Mouse (Mus musculus) megakaryocyte-erythroid progenitor cell, adult 5-6 weeks (primary cell): ENCODE data around the gene Dnajb3. TPM values are rescaled to one million over a fixed set of nuclear protein-coding genes. Genes with fewer than 3 reads are reported as not detected.

Experiments used
- ATAC-seq: replicated peaks from 2 replicates; pipeline ENCODE4 v1.8.0; 2016; ENCODE audit warnings: mild to moderate bottlenecking, inconsistent platforms; ENCODE audit not compliant: severe bottlenecking, poor library complexity, low FRiP score, low TSS enrichment
- total RNA-seq, 2 experiments: library from RNA; stranded (forward) in 1 of 2; stranded (reverse) in 1 of 2; fragments of 200-1000, 215-1000 nt in 1 of 2; fragments of >200 nt in 1 of 2; fragmentation: Nextera tagmentation in 1 of 2; gene quantifications; 2 replicates each; pipeline ENCODE4 v1.2.3; 2014 to 2017

Dnajb3 gene
- total RNA-seq, 2 experiments from 2014 or later: 0.99 to 8.2 TPM

DNA sequence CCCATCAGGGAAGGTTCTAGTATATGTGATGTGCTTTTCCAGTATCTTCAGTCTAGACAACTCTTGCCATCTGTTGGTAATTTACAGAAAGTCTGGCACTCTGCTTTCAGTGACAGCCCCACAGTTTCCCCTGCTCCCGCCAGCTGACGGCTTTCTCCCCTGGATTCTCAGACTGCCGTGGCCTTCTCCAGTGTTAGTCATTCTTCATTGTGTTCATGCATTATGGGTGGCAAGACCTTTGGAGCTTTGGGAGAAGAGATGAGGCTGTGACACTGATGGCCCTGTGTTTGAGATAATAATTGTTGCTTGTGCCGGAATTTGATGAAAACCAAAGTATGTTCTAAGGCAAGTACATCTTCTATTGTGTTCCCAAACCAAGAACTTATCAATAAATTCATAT lies 13.0 kb upstream of the Dnajb3 start:
- no peak for ATAC-seq

GRCm38 (mm10) chr1:88218051-88218450 lies 12.5 kb upstream of the Dnajb3 start:
- ATAC-seq: no peak

DNA sequence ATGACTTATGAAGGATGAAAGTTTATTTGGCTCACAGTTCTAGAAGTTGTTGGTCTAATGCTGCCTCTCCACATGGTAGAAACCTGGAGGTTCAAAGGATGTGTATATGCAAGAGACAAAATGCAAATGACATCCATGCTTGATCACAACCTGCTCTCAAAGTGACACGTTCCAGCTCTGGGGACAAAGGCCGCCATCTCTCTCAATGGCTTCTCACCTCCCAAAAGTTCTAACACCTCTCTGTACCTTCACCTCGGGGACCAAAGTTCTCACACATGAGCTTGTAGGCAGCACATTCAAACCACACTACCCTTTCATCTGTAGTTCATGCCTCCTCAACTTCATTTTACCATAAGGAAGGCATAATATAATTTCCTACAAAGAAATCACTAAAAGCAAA lies 12.0 kb upstream of the Dnajb3 start:
- no peak for ATAC-seq

GRCm38 (mm10) chr1:88217144-88217543 lies 11.6 kb upstream of the Dnajb3 start:
- no peak for ATAC-seq

GRCm38 (mm10) chr1:88216551-88216950 lies 11.0 kb upstream of the Dnajb3 start:
- ATAC-seq: no peak

- no peak for ATAC-seq
Observed at GRCm38 (mm10) chr1:88215466-88216380, 10.1 kb upstream of the Dnajb3 start.

DNA sequence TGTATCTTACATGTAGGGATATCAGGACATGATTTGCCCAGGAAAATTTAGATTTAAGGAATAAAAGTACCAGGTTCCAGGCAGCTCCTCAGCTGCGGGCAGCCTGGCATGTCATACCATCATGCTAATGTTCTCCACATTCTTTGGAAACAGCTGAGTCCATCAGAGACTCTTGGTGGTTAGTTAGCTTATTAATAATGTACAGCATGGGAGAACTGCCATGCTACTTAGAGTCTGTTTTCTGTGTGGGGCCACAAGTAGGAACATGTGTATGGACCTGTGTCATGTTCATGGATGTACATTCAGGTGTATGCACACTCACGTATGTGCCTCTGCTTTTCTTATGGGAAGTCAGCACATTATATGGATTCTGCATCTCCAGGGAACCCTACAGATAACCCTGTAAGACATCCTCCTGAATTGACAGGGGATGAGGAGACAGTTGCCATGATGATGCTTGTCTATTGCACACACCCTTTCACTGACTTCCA lies 8.9 kb upstream of the Dnajb3 start:
- no peak for ATAC-seq

GRCm38 (mm10) chr1:88213766-88214461 lies 8.3 kb upstream of the Dnajb3 start:
- 0 out of 2 replicates have a peak, but pooled peaks have one; percentile 19 for ATAC-seq

DNA sequence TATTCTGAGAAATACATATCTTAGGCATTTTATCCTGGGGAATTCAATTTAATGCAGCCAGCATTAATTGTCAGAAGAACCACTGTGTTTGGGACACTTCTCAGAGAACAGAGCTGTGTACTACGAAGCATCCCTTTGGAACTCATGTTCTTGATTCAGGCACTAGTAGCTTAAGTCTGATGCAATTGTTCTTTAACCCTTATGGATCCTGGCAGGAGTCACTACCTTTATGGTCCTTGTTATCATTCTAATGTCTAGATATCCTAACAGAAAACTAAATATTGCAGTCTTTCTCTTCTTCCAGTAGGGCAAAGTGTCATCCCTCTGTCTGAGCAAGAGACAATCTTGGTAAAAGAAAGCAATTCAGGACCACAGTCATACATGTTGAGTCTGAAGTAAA lies 7.5 kb upstream of the Dnajb3 start:
- ATAC-seq: no peak

DNA sequence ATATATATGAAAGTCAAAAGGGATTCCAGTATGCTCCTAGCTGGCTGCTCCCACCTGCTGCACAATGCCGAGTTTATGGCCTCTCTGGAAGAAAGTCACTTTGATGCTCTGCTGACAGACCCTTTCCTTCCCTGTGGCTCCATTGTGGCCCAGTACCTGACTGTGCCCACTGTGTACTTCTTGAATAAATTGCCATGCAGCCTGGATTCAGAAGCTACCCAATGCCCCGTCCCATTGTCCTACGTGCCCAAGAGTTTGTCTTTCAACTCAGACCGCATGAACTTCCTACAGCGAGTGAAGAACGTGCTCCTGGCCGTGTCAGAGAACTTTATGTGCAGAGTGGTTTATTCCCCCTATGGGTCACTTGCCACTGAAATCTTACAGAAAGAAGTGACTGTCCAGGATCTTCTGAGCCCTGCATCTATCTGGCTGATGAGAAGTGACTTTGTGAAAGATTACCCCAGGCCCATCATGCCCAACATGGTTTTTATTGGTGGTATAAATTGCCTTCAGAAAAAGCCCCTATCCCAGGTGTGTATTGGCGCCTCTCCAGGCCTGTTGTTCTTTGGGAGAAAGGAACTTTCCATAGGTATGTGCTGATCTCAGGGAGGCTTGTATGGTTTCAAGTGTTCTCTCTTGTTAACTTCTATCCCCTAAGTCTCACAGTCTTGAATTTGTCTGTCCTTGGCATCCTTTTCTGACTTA lies 6.9 kb upstream of the Dnajb3 start:
- no peak for ATAC-seq

GRCm38 (mm10) chr1:88211812-88212211 lies 6.2 kb upstream of the Dnajb3 start, which contains the start of gene Ugt1a1:
Ugt1a1 (plus strand) TSS chr1:88211959.
- peak; percentile 16; the same call in 1 of the 2 replicates for ATAC-seq

GRCm38 (mm10) chr1:88206843-88207479 lies 1.4 kb upstream of the Dnajb3 start:
- peak; percentile 87 for ATAC-seq

GRCm38 (mm10) chr1:88200456-88200855 lies 5.1 kb downstream of the Dnajb3 start, which contains the start of gene Ugt1a2:
Ugt1a2 (plus strand) TSS chr1:88200601.
- no peak for ATAC-seq

- 0 out of 2 replicates have a peak, but pooled peaks have one; percentile 44 for ATAC-seq
Observed at GRCm38 (mm10) chr1:88199996-88200395, 5.6 kb downstream of the Dnajb3 start.

GRCm38 (mm10) chr1:88197443-88197842 lies 8.1 kb downstream of the Dnajb3 start:
- ATAC-seq: no peak

- ATAC-seq: no peak
Observed at GRCm38 (mm10) chr1:88195687-88196086, 9.9 kb downstream of the Dnajb3 start.

GRCm38 (mm10) chr1:88192136-88192535 lies 13.4 kb downstream of the Dnajb3 start:
- no peak for ATAC-seq

- no peak for ATAC-seq
Observed at GRCm38 (mm10) chr1:88186325-88186935, 19.2 kb downstream of the Dnajb3 start.

DNA sequence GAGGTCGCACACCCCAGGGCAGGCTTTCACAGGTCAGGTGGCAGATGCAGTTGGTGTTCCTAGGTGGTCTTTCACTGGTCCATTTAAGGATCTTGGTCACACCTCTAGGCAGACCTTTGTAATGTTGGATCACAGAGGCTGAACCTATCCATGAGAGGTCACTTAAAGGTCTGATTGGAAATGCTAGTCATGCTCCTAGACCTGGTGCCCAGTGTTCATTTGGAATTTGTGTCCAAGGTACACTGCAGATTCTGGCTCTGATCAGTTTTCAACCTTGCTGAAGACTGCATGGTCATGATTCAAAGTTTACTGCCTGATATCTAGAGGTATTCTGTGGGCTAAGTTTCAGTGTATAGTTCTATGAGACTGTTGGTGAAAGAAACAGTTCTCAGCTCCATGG lies 25.9 kb downstream of the Dnajb3 start:
- no peak for ATAC-seq
